ENCODE assay signal across 12 mouse cellular contexts in the genomic region with DNA sequence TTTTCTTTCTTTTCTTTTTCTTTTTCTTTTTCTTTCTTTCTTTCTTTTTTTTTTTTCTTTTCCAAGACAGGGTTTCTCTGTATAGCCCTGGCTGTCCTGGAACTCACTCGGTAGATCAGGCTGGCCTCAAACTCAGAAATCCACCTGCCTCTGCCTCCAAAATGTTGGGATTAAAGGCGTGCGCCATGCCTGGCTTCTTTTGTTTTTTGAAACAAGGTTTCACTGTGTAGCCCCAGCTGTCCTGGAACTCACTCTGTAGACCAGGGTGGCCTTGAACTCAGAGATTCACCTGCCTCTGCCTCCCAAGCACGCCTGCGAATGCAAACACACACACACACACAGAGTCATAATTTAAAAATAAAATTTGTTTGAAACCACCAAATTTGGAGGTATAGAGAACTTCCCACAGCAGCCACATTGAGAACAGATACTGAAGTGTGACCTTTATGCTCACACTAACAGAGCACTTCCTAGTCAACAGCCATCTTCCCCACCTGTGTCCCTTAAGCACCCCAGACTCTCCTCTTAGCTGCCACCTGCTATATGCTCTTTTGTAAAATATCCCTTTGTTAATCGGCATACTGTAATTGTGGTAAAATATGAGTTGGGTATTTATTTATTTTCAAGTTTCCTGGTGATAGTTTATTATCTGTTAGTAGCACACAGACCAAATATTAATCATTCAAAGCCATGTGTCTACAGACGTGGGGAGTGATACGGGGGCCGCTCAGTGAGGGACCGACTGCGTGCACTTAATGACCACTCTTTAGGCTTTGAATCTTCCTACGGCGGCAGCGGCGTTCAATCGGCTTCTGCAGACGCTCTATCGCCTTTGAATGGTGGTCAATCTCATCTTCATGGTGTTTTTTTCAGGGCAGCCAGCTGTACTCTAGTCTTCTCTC. TPM values are rescaled to one million over a fixed set of nuclear protein-coding genes. Genes with fewer than 3 reads are reported as not detected.
DNase-seq lines count a peak whose midpoint lies in the region; ATAC-seq and TF ChIP-seq lines count a peak whose summit lies in the region.
"Had no signal": no experiment of that assay in that cellular context is flagged by ENCODE, and none has a peak within 500 bp of the region (broad histone marks: within the 10 kb centered on the region; RNA-seq: fewer than 3 reads in every experiment).

No protein-coding gene starts in this region.

- H3K4me1 ChIP-seq in heart, postnatal 0 days (ENCODE audit: control insufficient read depth, insufficient read depth), result no peaks in the 10 kb centered on the region
- peaks cover 61% of the 10 kb centered on the region for H3K4me1 ChIP-seq in bone marrow macrophage, adult 2 months (ENCODE audit: control insufficient read depth, insufficient read depth, low read length)
- peaks cover 15% of the 10 kb centered on the region for H3K4me1 ChIP-seq in liver, embryonic 16.5 days (ENCODE audit: control insufficient read depth, low read depth, low read length)
- H3K4me1 ChIP-seq: embryonic facial prominence, embryonic 10.5 days; forebrain, embryonic 15.5 days had no signal

- 86% methylated on average over 18 of the region's 18 CpGs for WGBS in heart, postnatal 0 days
- 43% methylated on average over 18 of the region's 18 CpGs for WGBS in liver, embryonic 16.5 days (ENCODE audit: insufficient replicate concordance)

- intact Hi-C loops in heart, postnatal 14 days (cut with DNase I), result no loop called here

- no peak for TF ChIP-seq POLR2A in bone marrow macrophage, adult 2 months (IDR thresholded peaks at IDR 0.05; ENCODE audit: borderline replicate concordance, low read depth, low read length)

- no peak for DNase-seq in heart, postnatal 0 days (ENCODE audit: low spot score)
- no peak for DNase-seq in heart, postnatal 14 days
- peak; percentile 72 for DNase-seq in A20 (ENCODE audit: low read depth, low spot score)
- no peak for DNase-seq in cerebellum, postnatal 25 days
- no peak for DNase-seq in cerebellum, adult 11-12 months
- no peak for DNase-seq in layer of hippocampus, postnatal 14 days (ENCODE audit: low spot score in 2 of 2)

- H3K4me3 ChIP-seq in heart, postnatal 0 days (ENCODE audit: low read depth, low read length), result no peak overlapping the region
- H3K4me3 ChIP-seq in bone marrow macrophage, adult 2 months (ENCODE audit: insufficient read depth, low read length), result 0 out of 2 replicates have a peak overlapping the region, but pooled peaks have one; percentile 9
- peak overlapping the region; percentile 46 for H3K4me3 ChIP-seq in liver, embryonic 16.5 days (ENCODE audit: low read depth, low read length)
- H3K4me3 ChIP-seq: embryonic facial prominence, embryonic 10.5 days; forebrain, embryonic 15.5 days; layer of hippocampus, adult 2 months had no signal

- no peaks in the 10 kb centered on the region for H3K27me3 ChIP-seq in heart, postnatal 0 days (ENCODE audit: control insufficient read depth, insufficient read depth, low read length)
- no peaks in the 10 kb centered on the region; the same call in 1 of the 2 replicates for H3K27me3 ChIP-seq in liver, embryonic 16.5 days (ENCODE audit: control insufficient read depth, insufficient read depth, low read depth, low read length)
- H3K27me3 ChIP-seq: forebrain, embryonic 15.5 days had no signal

- no peak for TF ChIP-seq CTCF in heart, postnatal 0 days (IDR thresholded peaks at IDR 0.05; ENCODE audit: low read depth)
- TF ChIP-seq CTCF in bone marrow macrophage, adult 2 months (IDR thresholded peaks at IDR 0.05; ENCODE audit: low read depth, low read length), result no peak

- no peak for ATAC-seq in heart, postnatal 0 days (ENCODE audit: insufficient read depth, low read depth)
- peak; percentile 68 for ATAC-seq in liver, embryonic 16.5 days (ENCODE audit: low read depth)
- ATAC-seq: forebrain, embryonic 15.5 days; midbrain, embryonic 16.5 days had no signal

- H3K36me3 ChIP-seq in heart, postnatal 0 days (replicated peaks; ENCODE audit: control insufficient read depth, insufficient read depth, low read length), result no peaks in the 10 kb centered on the region
- no peaks in the 10 kb centered on the region for H3K36me3 ChIP-seq in liver, embryonic 16.5 days (ENCODE audit: control insufficient read depth, insufficient read depth)
- H3K36me3 ChIP-seq: embryonic facial prominence, embryonic 10.5 days; forebrain, embryonic 15.5 days had no signal

- H3K9me3 ChIP-seq in heart, postnatal 0 days (replicated peaks; ENCODE audit: control insufficient read depth, low read length), result no peaks in the 10 kb centered on the region
- no peaks in the 10 kb centered on the region for H3K9me3 ChIP-seq in liver, embryonic 16.5 days (replicated peaks; ENCODE audit: control insufficient read depth, low read length)
- H3K9me3 ChIP-seq: embryonic facial prominence, embryonic 10.5 days; forebrain, embryonic 15.5 days had no signal

- H3K9ac ChIP-seq in heart, postnatal 0 days (replicated peaks; ENCODE audit: low read depth, low read length), result no peak overlapping the region
- H3K9ac ChIP-seq in liver, embryonic 16.5 days (ENCODE audit: low read depth, low read length), result peak overlapping the region; percentile 61
- H3K9ac ChIP-seq: forebrain, embryonic 15.5 days had no signal

- no peak for TF ChIP-seq EP300 in heart, postnatal 0 days (IDR thresholded peaks at IDR 0.05; ENCODE audit: low read depth)

- H3K27ac ChIP-seq in heart, postnatal 0 days (ENCODE audit: low read depth), result peak overlapping the region; percentile 71
- H3K27ac ChIP-seq in bone marrow macrophage, adult 2 months (ENCODE audit: insufficient read depth, low read depth, low read length), result peak overlapping the region; percentile 93
- peak overlapping the region; percentile 78 for H3K27ac ChIP-seq in liver, embryonic 16.5 days (ENCODE audit: low read length)
- H3K27ac ChIP-seq: embryonic facial prominence, embryonic 10.5 days; forebrain, embryonic 15.5 days; layer of hippocampus, adult 2 months had no signal

- H3K4me2 ChIP-seq in heart, postnatal 0 days (ENCODE audit: low read depth, low read length), result no peak overlapping the region
- peak overlapping the region; percentile 78 for H3K4me2 ChIP-seq in liver, embryonic 16.5 days (ENCODE audit: low read depth, low read length)
- H3K4me2 ChIP-seq: forebrain, embryonic 15.5 days had no signal

RNA-seq across cellular contexts. Expression of a gene that starts 5.2 kb away (rescaled TPM):
- total RNA-seq in heart, postnatal 0 days (2014; rRNA removed; ENCODE audit: low replicate concordance), result 0.73 and 1.2 TPM in 2 replicates
- polyA plus RNA-seq in heart, postnatal 0 days (2015; fragmentation: Nextera tagmentation; extraction: Ambion mirVana), result 0.78 and 1.1 TPM in 2 replicates
- 1 to 10 TPM; 1.5 to 1.8 TPM for total RNA-seq in heart, postnatal 14 days (2021)
- 132 and 141 TPM in 2 replicates for polyA plus RNA-seq in bone marrow macrophage, adult 2 months (2012; ENCODE audit: insufficient read depth, insufficient read length, missing spikeins)
- 2.6 and 3.2 TPM in 2 replicates for polyA plus RNA-seq in liver, embryonic 16.5 days (2015; fragmentation: Nextera tagmentation; extraction: Ambion mirVana)
- total RNA-seq in layer of hippocampus, postnatal 14 days (2021), result under 1 TPM; 0.53 to 0.55 TPM

RNA-seq across cellular contexts. Expression of a gene that starts 33.3 kb away (rescaled TPM):
- total RNA-seq in heart, postnatal 0 days (2014; rRNA removed; ENCODE audit: low replicate concordance), result 26.1 and 56.1 TPM in 2 replicates
- 32.0 and 35.0 TPM in 2 replicates for polyA plus RNA-seq in heart, postnatal 0 days (2015; fragmentation: Nextera tagmentation; extraction: Ambion mirVana)
- 10 to 100 TPM; 11.2 to 12.4 TPM for total RNA-seq in heart, postnatal 14 days (2021)
- 18.4 and 21.8 TPM in 2 replicates for polyA plus RNA-seq in bone marrow macrophage, adult 2 months (2012; ENCODE audit: insufficient read depth, insufficient read length, missing spikeins)
- polyA plus RNA-seq in liver, embryonic 16.5 days (2015; fragmentation: Nextera tagmentation; extraction: Ambion mirVana), result 65.4 and 72.6 TPM in 2 replicates
- total RNA-seq in layer of hippocampus, postnatal 14 days (2021), result 10 to 100 TPM; 11.6 to 13.4 TPM

RNA-seq across cellular contexts. Expression of a gene that starts 41.5 kb away (rescaled TPM):
- total RNA-seq in heart, postnatal 0 days (2014; rRNA removed; ENCODE audit: low replicate concordance), result 36.6 and 46.2 TPM in 2 replicates
- 17.2 and 17.3 TPM in 2 replicates for polyA plus RNA-seq in heart, postnatal 0 days (2015; fragmentation: Nextera tagmentation; extraction: Ambion mirVana)
- 10 to 100 TPM; 20.4 to 21.8 TPM for total RNA-seq in heart, postnatal 14 days (2021)
- 24.3 and 28.5 TPM in 2 replicates for polyA plus RNA-seq in bone marrow macrophage, adult 2 months (2012; ENCODE audit: insufficient read depth, insufficient read length, missing spikeins)
- 21.6 and 22.0 TPM in 2 replicates for polyA plus RNA-seq in liver, embryonic 16.5 days (2015; fragmentation: Nextera tagmentation; extraction: Ambion mirVana)
- total RNA-seq in layer of hippocampus, postnatal 14 days (2021), result 10 to 100 TPM; 44.1 to 44.9 TPM

RNA-seq across cellular contexts. Expression of a gene that starts 44.4 kb away (rescaled TPM):
- total RNA-seq in heart, postnatal 0 days (2014; rRNA removed; ENCODE audit: low replicate concordance), result 0.11 and 2.6 TPM in 2 replicates
- 1.7 TPM in 2 replicates for polyA plus RNA-seq in heart, postnatal 0 days (2015; fragmentation: Nextera tagmentation; extraction: Ambion mirVana)
- under 1 TPM; 0.71 to 0.98 TPM for total RNA-seq in heart, postnatal 14 days (2021)
- polyA plus RNA-seq in bone marrow macrophage, adult 2 months (2012; ENCODE audit: insufficient read depth, insufficient read length, missing spikeins), result 8.8 and 9.1 TPM in 2 replicates
- polyA plus RNA-seq in liver, embryonic 16.5 days (2015; fragmentation: Nextera tagmentation; extraction: Ambion mirVana), result 0.75 and 0.90 TPM in 2 replicates
- 1 to 10 TPM; 1.0 to 1.2 TPM for total RNA-seq in layer of hippocampus, postnatal 14 days (2021)
